Mouse (Mus musculus) embryo, embryonic 11 days (tissue): ENCODE measurements around the gene Sec31b.

ENCODE experiments used
- DNase-seq: peaks from one replicate; pipeline ENCODE4 v3.0.0-alpha.2; 2015

The Sec31b gene

DNA sequence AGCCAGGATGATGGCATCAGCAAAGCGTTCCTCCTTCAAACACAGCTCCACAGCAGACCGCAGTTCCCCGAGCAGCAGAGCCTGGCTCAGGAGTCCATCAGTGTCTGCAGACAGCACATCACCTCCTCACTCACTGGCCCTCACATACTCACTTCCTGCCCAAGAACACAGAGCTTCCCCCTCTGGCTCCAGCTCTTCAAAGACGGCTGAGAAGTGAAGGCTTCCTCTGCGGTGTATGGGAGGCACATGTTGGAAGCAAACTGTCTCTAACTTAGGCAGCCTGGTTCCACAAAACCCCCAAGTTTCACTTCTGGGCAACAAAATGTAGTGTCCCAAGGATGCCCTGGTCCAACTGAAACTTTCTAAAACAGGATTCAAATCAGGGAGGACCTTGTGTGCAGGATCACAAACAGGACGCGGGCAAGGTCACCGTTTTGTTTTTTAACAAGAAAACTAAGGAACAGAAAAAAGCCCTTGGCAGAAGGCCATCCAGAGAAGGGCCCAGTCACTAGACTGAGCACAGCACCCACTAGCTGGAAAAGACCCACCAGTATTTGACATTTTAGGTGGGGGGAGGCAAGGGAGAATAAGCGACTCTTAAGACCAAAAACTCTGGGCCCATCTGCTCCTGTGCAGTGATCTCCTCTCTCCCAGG, 20.0 kb downstream of the Sec31b start:
- no peak for DNase-seq

- no peak for DNase-seq
Measured at GRCm38 (mm10) chr19:44519152-44519551, 26.5 kb downstream of the Sec31b start.

DNA sequence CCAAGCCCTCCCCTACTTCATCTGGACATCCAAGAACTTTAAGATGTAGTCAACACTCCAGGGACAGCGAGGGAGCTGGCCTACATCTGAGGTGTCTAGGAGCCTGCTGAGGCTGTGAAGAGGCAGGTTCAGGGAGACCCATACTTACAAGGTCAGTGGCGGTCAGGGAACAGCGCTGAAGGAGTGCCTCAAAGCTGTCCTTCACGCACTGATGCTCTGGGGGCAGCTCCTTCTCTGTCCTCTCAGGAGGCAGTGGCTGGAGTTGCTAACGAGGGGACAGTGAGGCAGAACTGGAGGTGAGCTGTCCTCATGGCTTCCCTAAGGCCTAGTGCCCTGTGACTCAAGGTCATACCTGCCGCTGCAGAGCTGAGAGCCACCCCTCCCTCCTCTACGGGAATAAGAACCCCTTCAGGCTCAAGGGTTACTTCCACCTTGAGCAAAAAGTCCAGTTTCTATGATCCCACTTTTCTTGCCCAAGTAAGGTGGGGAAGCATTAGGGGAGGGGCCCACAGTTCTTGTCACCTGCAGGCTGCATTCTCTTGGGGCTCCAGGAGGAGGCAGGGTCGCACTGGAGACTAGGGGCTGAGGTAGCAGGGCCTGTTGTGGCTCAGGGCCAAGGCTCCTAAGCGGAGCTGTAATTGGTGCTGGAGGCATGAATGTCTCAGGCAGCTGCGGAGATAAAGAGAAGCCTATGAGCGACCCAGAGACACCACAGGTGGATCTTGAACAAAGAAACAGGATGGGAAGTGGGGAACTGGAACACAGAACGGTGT, 27.5 kb downstream of the Sec31b start:
- no peak for DNase-seq

DNA sequence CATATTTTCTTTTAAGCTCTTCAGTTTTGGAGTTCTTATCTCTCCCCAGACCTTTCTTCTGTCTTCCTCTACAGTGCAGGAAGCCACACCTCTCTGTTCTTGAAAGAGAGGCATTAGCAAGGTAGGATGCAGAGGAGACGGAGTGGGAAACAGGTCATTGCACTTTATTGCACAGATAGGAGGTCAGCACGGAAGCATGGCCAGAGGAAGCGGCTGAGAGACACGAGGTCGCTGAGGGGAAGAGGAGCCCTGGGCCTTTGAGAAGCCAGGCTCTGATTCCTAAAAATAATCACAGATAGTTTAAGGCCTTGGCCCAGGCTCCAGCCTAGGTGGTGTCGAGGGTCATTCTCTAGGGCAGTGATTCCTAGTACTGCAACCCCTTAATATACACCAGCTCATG, 29.9 kb downstream of the Sec31b start:
- DNase-seq, result no peak

DNA sequence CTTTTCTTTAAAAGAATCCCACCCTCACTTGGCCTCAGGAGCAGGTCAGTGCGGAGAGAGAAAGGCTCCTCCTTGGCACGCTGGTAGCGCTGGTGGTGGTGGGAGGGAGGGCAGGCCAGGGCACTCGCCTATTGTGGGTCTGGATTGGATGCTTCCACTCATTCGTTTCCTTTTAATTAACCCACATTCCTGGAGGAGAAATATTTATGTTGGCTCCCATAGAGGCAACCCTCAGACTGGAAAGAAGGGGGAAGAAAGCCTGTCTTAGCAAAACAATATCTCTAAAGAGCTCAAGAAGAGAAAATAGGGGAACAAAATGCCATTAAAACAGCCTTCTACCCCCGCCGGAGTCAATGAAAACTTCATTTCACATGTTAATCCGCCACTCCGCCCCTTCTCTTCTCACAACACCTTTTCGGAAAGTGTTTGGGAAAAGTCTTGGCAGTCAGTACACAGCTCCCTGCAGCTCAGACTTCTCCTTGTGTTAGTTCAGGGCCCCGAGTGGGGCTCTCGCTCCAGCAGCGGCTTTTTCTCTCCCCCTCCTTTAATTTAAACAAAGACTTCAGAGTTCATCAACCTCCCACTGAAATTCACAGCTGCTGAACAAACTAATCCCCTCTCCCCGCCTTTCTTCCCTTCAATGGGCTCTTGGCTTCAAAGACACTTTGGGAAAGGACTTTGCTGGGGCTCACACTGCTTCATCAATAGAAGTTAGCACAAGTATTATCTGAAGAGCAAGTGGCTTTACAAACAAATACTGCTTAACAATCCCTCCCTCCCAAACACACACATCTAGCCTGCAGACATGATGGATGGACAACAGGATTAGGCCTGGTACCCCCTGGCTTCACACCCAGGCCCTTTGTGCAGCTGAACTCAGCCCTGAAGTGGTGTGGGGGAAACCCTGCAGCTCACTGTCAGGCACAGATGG, 30.9 kb downstream of the Sec31b start:
- DNase-seq, result peak; percentile 70

DNA sequence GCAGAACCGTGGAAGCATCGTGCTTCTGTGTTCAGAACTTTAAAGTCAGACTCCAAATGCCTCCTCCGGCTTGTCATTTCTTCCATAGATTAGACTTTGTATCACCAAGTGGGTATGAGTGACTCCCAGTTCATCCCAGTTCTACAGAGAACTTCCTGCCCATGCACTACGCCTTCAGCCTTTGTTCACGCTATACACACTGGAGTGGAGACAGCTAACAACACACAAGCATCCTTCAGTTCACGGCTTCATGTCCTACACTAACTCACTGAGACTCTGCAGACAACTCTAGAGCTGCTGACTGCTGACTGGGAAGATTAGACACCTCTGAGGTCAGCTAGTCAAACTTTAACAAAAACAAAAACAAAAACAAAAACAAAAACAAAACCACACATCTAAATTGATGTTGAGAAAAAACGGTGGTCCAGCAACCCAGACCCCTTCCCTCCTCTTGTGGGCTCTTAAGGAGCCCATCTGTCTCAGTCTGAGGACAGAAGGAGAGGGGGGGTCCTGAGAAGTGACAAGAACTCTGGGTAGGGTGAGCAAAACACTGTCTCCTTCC, 31.7 kb downstream of the Sec31b start:
- DNase-seq, result no peak

DNA sequence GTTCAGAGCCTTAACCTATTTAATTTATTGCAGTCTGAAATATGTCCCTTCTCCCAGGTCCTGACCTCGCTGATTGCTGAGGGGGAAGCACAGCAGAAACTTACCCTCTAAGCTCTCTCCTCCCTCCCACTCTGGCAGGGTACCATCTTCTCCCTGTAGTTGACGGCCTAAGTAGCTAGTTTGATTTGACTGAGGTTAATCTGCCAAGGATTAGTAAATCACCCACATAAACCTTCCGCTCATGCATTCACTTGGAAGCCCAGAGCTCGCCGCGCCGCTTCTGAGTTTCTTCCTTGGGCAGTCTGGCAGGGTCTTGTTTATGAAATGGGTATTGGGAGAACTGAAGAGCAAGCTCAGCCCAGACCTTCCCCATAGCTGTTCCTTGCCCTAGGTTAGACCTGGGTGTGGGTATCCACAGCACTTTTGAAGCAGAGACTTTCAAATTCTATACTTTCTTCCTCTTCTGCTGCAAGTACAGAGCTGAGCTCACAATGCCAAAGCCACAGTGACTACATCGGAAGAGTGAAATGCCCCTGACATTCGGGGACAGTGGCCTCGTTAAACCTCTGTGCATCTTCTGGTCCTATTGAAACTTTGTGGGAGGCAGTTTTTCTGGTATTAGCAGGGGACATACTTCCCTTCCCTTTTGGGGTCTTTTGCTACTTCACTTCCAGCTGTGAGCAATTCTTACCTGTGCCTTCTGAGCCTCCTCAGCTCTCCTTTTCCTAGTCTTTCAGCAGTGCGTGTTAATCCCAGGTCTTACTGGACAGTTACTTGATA, 32.4 kb downstream of the Sec31b start:
- no peak for DNase-seq

GRCm38 (mm10) chr19:44512601-44513000, 33.1 kb downstream of the Sec31b start:
- DNase-seq, result no peak

GRCm38 (mm10) chr19:44511451-44512231, 34.0 kb downstream of the Sec31b start:
- DNase-seq, result peak; percentile 81

DNA sequence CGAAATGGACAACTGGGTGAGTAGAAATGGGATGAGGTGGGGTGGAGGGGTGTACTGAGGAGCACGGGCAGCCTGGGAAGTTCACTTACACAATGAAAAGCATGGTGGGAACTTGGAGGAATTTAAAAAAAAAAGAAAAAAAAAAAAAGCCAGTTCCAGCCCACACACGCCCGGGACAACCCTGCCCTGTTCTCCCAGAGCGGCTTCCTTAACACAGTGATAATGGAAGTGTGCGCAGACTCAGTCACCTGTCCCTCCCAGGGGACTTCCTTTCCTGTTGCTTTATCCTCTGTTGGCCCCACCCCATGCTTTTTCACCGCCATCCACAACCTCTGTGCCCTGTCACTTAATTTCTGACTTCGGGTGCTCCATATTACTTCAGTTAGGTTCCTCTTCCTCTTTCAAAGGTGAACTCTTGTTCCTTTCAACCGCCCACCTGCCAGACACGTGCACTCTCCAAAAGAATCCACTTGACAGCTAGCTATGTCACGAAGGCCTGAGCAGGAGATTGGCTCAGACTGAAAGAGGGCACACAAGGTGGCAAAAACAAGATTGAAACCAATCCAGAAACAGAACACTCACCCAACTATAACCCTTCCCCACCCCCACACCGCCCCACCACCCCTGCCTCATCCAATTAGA, 35.0 kb downstream of the Sec31b start:
- no peak for DNase-seq

- DNase-seq, result no peak
Measured at GRCm38 (mm10) chr19:44502741-44503140, 42.9 kb downstream of the Sec31b start.

DNA sequence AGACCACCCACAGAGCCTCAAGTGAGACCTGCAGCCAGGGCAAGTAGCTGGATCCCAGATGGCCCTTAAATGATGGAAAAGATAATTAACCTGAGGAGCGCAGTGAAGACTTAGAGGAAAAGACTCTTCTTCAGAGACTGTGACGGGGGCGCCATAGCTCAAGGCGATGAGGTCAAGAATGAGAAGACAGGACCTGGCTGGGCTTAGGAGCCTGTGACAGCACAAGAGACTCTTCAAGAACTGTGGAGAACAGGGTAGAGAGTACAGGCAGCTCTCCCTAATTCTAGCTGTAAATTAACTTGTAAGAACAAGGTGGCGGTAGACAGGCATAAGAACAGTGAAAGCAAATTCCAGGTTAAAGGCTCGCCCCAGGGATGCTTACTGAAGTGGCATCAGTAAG, 43.7 kb downstream of the Sec31b start:
- DNase-seq, result no peak

DNA sequence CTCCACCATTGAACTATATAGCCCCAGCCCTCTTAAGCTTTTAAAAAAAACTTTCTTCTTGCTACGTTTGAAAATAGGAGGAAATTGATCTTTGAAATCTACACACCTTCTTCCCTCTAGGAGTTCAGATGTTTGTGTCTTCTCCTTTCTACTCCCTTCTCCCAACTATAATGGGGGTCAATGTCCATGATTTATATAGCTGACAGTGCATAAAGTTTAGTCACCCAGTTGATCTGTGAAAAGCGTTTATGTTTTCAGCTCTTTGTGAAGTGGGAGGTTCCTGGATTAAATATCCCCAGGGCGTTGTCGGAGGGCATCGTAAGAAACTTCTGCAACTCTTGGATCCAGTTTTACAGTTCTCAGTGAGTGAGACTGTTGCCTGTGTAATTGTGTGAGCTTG, 45.4 kb downstream of the Sec31b start:
- DNase-seq, result no peak

DNA sequence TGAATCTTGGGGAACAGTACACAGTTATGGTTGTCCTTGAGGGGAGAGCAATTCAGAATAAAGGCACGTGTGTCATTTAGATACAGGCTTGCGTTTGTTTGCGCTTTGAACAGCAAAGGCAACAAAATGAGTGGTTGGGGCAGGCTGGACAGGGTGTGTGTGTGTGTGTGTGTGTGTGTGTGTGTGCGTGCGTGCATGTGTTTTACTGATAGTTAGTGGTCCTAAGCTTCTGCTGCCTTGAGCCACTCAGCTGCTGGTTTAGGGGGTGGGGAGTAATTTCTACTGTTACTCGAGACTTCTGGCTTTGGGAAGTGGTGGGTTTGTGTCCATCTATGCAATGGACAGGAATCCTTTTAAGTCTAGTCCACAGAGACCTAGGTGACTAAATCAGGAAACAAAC, 46.7 kb downstream of the Sec31b start:
- no peak for DNase-seq

DNA sequence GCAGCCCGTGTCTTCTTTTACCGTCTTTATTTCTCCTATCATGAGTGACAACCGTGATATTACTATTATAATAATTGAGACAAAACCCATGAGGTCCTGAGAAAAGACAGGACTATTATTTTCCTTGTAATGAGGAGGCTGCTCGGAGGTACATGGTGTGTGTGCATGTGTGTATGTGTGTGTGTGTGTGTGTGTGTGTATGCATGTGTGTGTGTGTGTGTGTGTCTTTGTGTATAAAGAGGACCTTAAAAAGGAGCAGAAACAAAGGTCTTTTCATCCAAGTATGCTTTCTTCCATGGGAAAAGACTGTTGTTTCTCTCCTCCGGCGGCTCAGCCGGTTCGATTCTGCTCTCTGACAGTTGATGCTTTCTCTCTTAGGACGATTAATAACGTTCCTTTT, 48.7 kb downstream of the Sec31b start:
- no peak for DNase-seq

DNA sequence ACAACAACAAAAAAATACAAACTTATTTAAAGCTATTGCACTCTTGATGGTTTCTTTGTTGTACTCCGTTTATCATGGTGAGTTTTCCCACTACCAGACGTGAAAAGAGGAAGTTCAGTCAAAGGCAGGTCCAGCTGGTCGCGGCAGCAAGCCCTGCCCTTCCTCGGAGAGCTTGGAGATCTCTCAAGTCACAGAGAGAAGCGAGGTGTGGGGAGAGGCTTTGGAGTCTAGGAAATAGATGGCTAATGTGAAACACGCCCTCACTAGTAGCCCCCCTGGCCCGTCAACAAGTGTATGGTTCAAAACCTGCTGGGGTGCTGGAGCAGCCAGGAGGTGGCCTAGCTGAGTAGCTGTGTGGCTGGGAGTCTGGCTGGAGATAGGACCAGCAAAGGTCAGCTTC, 49.2 kb downstream of the Sec31b start:
- no peak for DNase-seq

DNA sequence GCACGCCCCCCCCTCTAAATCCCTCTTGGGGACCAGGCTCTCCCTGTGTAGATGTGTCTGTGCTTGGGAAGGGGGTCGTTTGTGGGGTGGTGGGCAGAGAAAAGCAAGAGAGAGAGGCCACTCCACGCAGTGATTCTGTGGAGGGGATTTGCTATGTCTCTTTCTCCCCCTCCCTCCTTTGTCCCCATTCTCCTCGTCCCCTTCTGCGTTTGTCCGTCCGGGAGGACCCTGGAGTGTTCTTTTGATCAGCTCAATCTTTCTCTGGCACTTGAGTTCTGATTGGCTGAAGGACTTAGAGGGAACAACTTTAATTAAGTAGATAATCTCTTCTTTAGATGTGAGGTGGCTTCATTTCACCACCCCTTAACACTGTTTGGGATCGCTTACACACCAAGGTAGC, 52.5 kb downstream of the Sec31b start, which contains the start of gene Wnt8b:
Gene Wnt8b, plus strand, starts transcription at position 345 of the 400 bp plus-strand sequence.
- DNase-seq, result no peak

DNA sequence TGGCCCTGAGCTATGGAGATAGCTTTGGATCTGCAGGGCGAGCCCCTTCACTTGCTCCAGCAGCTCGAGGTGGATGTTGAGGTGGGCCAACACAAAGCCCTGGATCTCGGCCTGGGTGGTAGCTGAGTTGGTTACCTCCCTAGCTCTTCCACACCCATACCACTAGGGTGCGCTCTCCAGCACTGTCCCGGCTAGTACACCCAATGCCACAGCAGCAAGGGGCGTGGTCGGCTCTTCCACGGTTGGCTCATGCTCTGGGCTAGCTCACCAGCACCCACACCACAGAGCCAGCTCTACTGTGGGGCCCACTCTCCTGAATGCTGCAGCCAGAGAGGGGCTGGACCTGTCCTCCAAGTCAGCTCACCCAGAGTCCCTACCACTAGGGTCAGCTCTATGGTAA, 58.4 kb downstream of the Sec31b start:
- peak; percentile 72 for DNase-seq

GRCm38 (mm10) chr19:44476541-44476940, 69.1 kb downstream of the Sec31b start:
- peak; percentile 36 for DNase-seq

DNA sequence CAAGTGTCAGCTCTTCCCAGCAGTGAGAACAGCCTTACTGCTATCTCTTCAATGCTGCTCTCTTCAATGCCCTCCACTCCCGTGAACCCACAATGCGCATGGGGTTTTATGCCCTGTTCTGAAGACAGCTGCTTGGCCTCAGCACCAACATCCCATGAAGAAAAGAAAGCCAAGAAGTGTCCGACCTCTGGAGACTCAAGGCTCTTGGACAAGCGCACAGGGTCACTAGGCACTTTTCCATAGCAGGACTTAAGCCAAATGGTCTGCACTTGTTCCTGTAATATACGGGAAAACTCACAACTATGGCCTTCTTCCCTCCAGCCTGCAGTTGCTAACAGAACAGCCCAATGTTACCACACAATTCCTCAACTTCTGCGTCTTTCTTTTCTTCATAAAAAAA, 70.4 kb downstream of the Sec31b start:
- no peak for DNase-seq

- DNase-seq, result peak; percentile 87
Measured at GRCm38 (mm10) chr19:44474158-44474557, 71.5 kb downstream of the Sec31b start.
